Mouse (Mus musculus): ENCODE measurements around the gene Sgsm1. TPM values are rescaled to one million over a fixed set of nuclear protein-coding genes. Genes with fewer than 3 reads are reported as not detected.

Gene Sgsm1
- polyA plus RNA-seq, 1 experiment from 2014 or later = 2.7 TPM

DNA sequence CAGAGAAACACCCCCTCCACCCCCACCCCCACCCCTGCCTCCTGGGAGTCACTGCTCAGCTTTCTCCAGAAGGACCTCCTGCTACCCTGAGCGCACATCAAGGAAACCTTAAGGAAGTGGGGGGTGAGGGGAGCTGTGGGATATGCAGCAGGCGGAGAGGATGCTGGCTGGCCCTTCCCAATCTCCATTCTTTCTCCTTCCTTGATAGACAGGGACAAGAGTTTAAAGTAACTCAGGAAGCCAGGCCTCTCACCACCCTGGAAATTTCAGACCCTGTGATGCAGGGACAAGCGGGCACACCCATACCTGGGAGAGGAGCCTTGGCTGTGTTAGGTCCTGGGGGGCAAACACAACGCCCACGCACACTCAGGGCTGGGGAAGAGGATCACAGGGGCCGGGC lies 100.3 kb downstream of the Sgsm1 start:
- no peak for ATAC-seq (ENCODE audit: low FRiP score, low read depth)
- 0 out of 2 replicates have a peak overlapping the region, but pooled peaks have one; percentile 13 for H3K9ac ChIP-seq
- no peak overlapping the region; the same call in 1 of the 2 replicates for H3K27ac ChIP-seq

DNA sequence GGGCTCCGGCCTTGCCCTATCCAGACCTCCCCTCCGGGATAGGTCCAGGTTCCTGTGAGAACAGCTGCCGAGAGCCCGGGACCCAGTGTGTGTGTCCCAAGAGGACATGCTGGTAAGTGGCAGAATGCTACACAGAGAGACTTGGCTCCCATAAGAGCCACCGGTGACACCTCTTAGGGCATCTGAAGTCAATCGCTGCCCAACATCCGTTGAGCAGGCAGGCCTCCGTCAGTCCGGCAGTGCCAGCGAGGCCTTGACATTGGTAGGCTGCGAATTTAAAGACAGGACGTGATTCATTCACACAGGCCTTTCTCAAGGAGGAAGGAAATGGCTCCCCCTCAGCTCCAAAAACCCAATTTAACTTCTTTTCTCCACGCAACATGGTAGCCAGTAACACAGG lies 100.7 kb downstream of the Sgsm1 start:
- 82% methylated on average over 13 of the region's 13 CpGs for WGBS
- Histone ChIP-seq H3K4me2 (replicated peaks) (no peak overlapping the region), H3K9me3 (no peaks in the 10 kb centered on the region), H3K27ac (peak overlapping the region; percentile 48), H3K36me3 (no peaks in the 10 kb centered on the region), H3K9ac (no peak overlapping the region), H3K4me1 (peaks cover 25% of the 10 kb centered on the region), H3K4me3 (no peak overlapping the region), H3K27me3 (no peaks in the 10 kb centered on the region)
- no peak for ATAC-seq (ENCODE audit: low FRiP score, low read depth)

More for the DNA sequence above, 100.3 kb downstream of the Sgsm1 start:
- Histone ChIP-seq H3K36me3 (no peaks in the 10 kb centered on the region), H3K4me3 (no peak overlapping the region), H3K4me2 (replicated peaks) (no peak overlapping the region), H3K4me1 (peaks cover 25% of the 10 kb centered on the region), H3K9me3 (no peaks in the 10 kb centered on the region), H3K27me3 (no peaks in the 10 kb centered on the region)
- 70% methylated on average over 6 of the region's 6 CpGs for WGBS

DNA sequence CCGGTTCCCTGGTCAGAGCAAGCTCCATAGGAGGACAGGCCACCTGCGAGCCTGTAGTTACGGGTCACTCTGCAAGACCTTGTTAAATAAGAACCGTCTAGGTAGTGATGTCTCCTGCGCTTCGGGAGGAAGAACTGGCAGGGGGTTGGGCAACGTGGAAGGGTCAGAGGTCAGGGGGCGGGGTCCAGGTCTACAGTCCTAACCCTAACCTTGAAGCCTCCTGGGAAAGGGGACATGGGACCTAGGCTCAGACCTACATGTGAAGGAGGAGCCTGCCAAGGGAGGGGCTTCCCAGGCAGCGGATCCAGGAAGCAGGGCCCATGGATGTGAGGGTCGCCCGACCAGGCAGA lies 101.2 kb downstream of the Sgsm1 start:
- Histone ChIP-seq H3K9ac (no peak overlapping the region), H3K4me3 (no peak overlapping the region), H3K27me3 (no peaks in the 10 kb centered on the region), H3K9me3 (no peaks in the 10 kb centered on the region), H3K4me1 (peaks cover 25% of the 10 kb centered on the region), H3K4me2 (replicated peaks) (no peak overlapping the region), H3K27ac (peak overlapping the region; percentile 58), H3K36me3 (no peaks in the 10 kb centered on the region)
- WGBS = 52% methylated on average over 11 of the region's 11 CpGs
- no peak for ATAC-seq (ENCODE audit: low FRiP score, low read depth)

GRCm38 (mm10) chr5:113208622-113209400 lies 101.8 kb downstream of the Sgsm1 start:
- 45% methylated on average over 11 of the region's 11 CpGs for WGBS
- no peaks in the 10 kb centered on the region for H3K36me3 ChIP-seq
- H3K4me1 ChIP-seq = peaks cover 25% of the 10 kb centered on the region
- H3K27ac ChIP-seq = peak overlapping the region; percentile 58; the same call in 1 of the 2 replicates
- H3K9me3 ChIP-seq = no peaks in the 10 kb centered on the region
- H3K4me2 ChIP-seq (replicated peaks) = no peak overlapping the region
- ATAC-seq (ENCODE audit: low FRiP score, low read depth) = no peak
- no peaks in the 10 kb centered on the region for H3K27me3 ChIP-seq
- H3K9ac ChIP-seq = no peak overlapping the region
- H3K4me3 ChIP-seq = no peak overlapping the region

- Histone ChIP-seq H3K4me2 (replicated peaks) (no peak overlapping the region), H3K36me3 (no peaks in the 10 kb centered on the region), H3K4me1 (peaks cover 25% of the 10 kb centered on the region), H3K9me3 (0 out of 2 replicates have a peak, but pooled peaks cover 5% of the 10 kb centered on the region), H3K27me3 (no peaks in the 10 kb centered on the region), H3K9ac (no peak overlapping the region), H3K27ac (no peak overlapping the region), H3K4me3 (no peak overlapping the region)
- 61% methylated on average over 4 of the region's 4 CpGs for WGBS
- no peak for ATAC-seq (ENCODE audit: low FRiP score, low read depth)
Observed at GRCm38 (mm10) chr5:113208048-113208447, 102.5 kb downstream of the Sgsm1 start.

GRCm38 (mm10) chr5:113206670-113207352 lies 103.8 kb downstream of the Sgsm1 start:
- Histone ChIP-seq H3K9ac (no peak overlapping the region), H3K4me2 (replicated peaks) (no peak overlapping the region), H3K9me3 (0 out of 2 replicates have a peak, but pooled peaks cover 6% of the 10 kb centered on the region), H3K27me3 (no peaks in the 10 kb centered on the region), H3K4me1 (peaks cover 25% of the 10 kb centered on the region), H3K27ac (no peak overlapping the region), H3K4me3 (no peak overlapping the region), H3K36me3 (no peaks in the 10 kb centered on the region)
- no peak for ATAC-seq (ENCODE audit: low FRiP score, low read depth)
- 52% methylated on average over 9 of the region's 9 CpGs for WGBS

DNA sequence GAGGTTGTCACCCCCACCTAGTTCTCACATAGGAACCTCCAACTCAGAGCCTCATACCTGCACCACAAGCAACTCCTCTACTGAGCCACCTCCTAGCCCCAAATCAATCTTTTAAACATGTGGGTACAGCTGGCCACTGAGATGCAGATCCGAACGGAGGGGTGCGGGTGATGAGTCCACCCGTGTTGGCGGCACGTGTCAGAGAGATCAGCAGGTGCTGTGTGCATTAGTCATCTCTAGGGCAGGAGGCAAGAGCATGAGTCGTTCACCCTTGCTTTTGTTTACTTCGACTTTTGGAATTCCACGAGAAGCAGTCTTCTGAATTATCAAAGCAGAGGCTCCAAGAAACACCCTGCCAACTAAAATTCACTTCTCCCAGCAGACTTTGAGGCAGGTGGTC lies 106.4 kb downstream of the Sgsm1 start:
- Histone ChIP-seq H3K27me3 (no peaks in the 10 kb centered on the region), H3K9ac (no peak overlapping the region), H3K36me3 (no peaks in the 10 kb centered on the region), H3K4me1 (peaks cover 18% of the 10 kb centered on the region), H3K4me2 (replicated peaks) (no peak overlapping the region), H3K27ac (no peak overlapping the region), H3K4me3 (no peak overlapping the region), H3K9me3 (0 out of 2 replicates have a peak, but pooled peaks cover 6% of the 10 kb centered on the region)
- WGBS = 87% methylated on average over 9 of the region's 9 CpGs
- ATAC-seq (ENCODE audit: low FRiP score, low read depth) = no peak

GRCm38 (mm10) chr5:113199772-113200134 lies 110.8 kb downstream of the Sgsm1 start:
- Histone ChIP-seq H3K27ac (no peak overlapping the region), H3K4me2 (replicated peaks) (no peak overlapping the region), H3K9me3 (0 out of 2 replicates have a peak, but pooled peaks cover 6% of the 10 kb centered on the region), H3K36me3 (no peaks in the 10 kb centered on the region), H3K27me3 (no peaks in the 10 kb centered on the region), H3K4me3 (no peak overlapping the region), H3K4me1 (peaks cover 6% of the 10 kb centered on the region; the same call in 1 of the 2 replicates), H3K9ac (no peak overlapping the region)
- ATAC-seq (ENCODE audit: low FRiP score, low read depth) = no peak
- WGBS = 85% methylated on average over 10 of the region's 10 CpGs

DNA sequence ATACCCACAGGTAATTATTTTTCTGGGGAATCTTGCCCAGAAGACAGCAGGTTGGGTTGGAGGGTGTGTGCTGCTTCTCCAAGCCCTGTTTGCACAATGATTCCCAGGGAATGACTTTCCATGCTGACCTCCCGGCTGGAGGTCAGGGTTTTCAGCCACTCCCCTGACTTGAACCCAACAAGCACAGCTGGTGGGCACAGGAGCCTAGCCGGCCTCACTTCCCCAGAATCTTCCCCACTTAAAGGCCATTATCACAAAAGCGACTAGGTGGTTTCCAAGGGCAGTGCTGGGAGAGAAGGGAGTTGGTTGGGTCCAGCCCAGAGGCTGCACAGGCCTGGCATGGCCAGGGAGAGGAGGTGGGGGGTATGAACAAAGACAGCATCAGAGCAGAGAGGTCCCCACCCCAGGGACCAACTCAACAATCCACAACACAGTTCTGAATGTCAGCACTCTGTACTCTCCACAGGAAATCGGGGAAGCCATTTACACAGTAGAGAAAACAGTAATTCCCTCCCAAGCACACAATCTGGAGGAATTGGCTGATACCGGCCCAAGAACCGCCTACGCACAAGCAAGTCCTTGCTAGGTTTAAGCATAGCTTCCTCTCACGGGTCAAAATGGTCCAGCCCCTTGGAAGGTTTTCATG lies 111.3 kb downstream of the Sgsm1 start:
- Histone ChIP-seq H3K4me2 (replicated peaks) (no peak overlapping the region), H3K9ac (no peak overlapping the region), H3K36me3 (no peaks in the 10 kb centered on the region), H3K4me3 (no peak overlapping the region), H3K4me1 (peaks cover 6% of the 10 kb centered on the region; the same call in 1 of the 2 replicates), H3K27me3 (no peaks in the 10 kb centered on the region), H3K9me3 (0 out of 2 replicates have a peak, but pooled peaks cover 6% of the 10 kb centered on the region), H3K27ac (no peak overlapping the region)
- WGBS = 58% methylated on average over 8 of the region's 8 CpGs
- no peak for ATAC-seq (ENCODE audit: low FRiP score, low read depth)

GRCm38 (mm10) chr5:113196916-113197794 lies 113.4 kb downstream of the Sgsm1 start:
- WGBS = 36% methylated on average over 9 of the region's 9 CpGs
- H3K4me2 ChIP-seq (replicated peaks) = no peak overlapping the region
- no peak for ATAC-seq (ENCODE audit: low FRiP score, low read depth)
- H3K4me1 ChIP-seq = peaks cover 9% of the 10 kb centered on the region; the same call in 1 of the 2 replicates
- no peaks in the 10 kb centered on the region for H3K36me3 ChIP-seq
- H3K27me3 ChIP-seq = no peaks in the 10 kb centered on the region
- no peak overlapping the region for H3K9ac ChIP-seq
- no peak overlapping the region for H3K27ac ChIP-seq
- H3K9me3 ChIP-seq = no peaks in the 10 kb centered on the region
- no peak overlapping the region for H3K4me3 ChIP-seq

DNA sequence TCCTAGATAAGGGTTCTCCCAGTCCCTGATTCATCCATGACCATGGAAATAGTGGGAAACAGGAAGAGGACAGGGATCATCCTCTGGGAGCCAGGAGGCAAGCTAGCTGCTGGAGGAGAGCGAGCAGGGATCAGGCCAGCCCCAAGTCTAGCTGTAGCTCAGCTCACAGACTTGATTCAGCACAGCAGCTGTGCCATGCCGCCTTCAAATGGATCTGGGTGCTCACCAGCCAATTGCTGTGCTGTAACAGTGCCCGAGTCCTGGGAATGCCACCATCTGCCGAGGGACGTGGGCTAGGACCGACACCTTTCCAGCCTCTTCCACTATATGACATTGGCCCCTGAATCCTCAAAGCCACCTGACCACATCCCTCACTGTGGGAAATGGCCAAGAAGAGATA lies 114.7 kb downstream of the Sgsm1 start:
- no peaks in the 10 kb centered on the region for H3K27me3 ChIP-seq
- H3K4me1 ChIP-seq = peaks cover 11% of the 10 kb centered on the region; the same call in 1 of the 2 replicates
- 91% methylated on average over 6 of the region's 6 CpGs for WGBS
- no peak overlapping the region for H3K4me2 ChIP-seq (replicated peaks)
- H3K36me3 ChIP-seq = no peaks in the 10 kb centered on the region
- H3K9ac ChIP-seq = no peak overlapping the region
- no peak overlapping the region for H3K27ac ChIP-seq
- ATAC-seq (ENCODE audit: low FRiP score, low read depth) = no peak
- no peak overlapping the region for H3K4me3 ChIP-seq
- no peaks in the 10 kb centered on the region for H3K9me3 ChIP-seq
